In genomic region chr1:158400898-158401297, GRCm38 (mm10) we compare ENCODE assay signal across 17 mouse cellular contexts. TPM values are rescaled to one million over a fixed set of nuclear protein-coding genes. Genes with fewer than 3 reads are reported as not detected.
"Had no signal": no experiment of that assay in that cellular context is flagged by ENCODE, and none has a peak within 500 bp of the region (broad histone marks: within the 10 kb centered on the region; RNA-seq: fewer than 3 reads in every experiment).

No protein-coding gene starts in this region.

- H3K9me3 ChIP-seq: kidney, embryonic 15.5 days; limb, embryonic 10.5 days; liver, embryonic 15.5 days; neural tube, embryonic 12.5 days had no signal

- H3K9ac ChIP-seq: kidney, embryonic 15.5 days; liver, embryonic 15.5 days; neural tube, embryonic 12.5 days had no signal

- H3K4me2 ChIP-seq: kidney, embryonic 15.5 days; liver, embryonic 11.5 days; liver, embryonic 15.5 days; midbrain, embryonic 11.5 days; neural tube, embryonic 12.5 days had no signal

- H3K4me3 ChIP-seq: kidney, embryonic 15.5 days; left cerebral cortex, adult 2 months; limb, embryonic 10.5 days; liver, embryonic 15.5 days; megakaryocyte, embryonic 14.5 days; myocyte; neural tube, embryonic 12.5 days had no signal

- ATAC-seq: midbrain, embryonic 16.5 days had no signal

- DNase-seq: kidney, postnatal 25 days; lung, adult 2 months; lung, postnatal 14 days; right cerebral cortex, adult 18-20 months; right cerebral cortex, postnatal 25 days; thymus, postnatal 4 days had no signal

- H3K27me3 ChIP-seq: kidney, embryonic 15.5 days; liver, embryonic 15.5 days; megakaryocyte, embryonic 14.5 days; neural tube, embryonic 12.5 days had no signal

- H3K27ac ChIP-seq: kidney, embryonic 15.5 days; left cerebral cortex, adult 2 months; limb, embryonic 10.5 days; liver, embryonic 15.5 days; macrophage; neural tube, embryonic 12.5 days had no signal

- H3K4me1 ChIP-seq: kidney, embryonic 15.5 days; liver, embryonic 15.5 days; megakaryocyte, embryonic 14.5 days; neural tube, embryonic 12.5 days had no signal

- H3K36me3 ChIP-seq: kidney, embryonic 15.5 days; limb, embryonic 10.5 days; liver, embryonic 15.5 days; neural tube, embryonic 12.5 days had no signal

RNA-seq across cellular contexts. Expression of gene Astn1, which starts 38.8 kb away (rescaled TPM):
- polyA plus RNA-seq: macrophage, myocyte had no signal

RNA-seq across cellular contexts. Expression of gene Brinp2, which starts 44.8 kb away (rescaled TPM):
- polyA plus RNA-seq: macrophage, myocyte had no signal
